Mouse (Mus musculus) kidney, postnatal 0 days (tissue): ENCODE measurements around the gene Rapgef5. TPM values are rescaled to one million over a fixed set of nuclear protein-coding genes. Genes with fewer than 3 reads are reported as not detected.
A peak's percentile ranks its signal among the peaks of the same experiment; 100 is the strongest.

ENCODE experiments used
- ATAC-seq: fragments of 200-750 bp; cut with Nextera tagmentation; replicated peaks from 2 replicates; pipeline ENCODE4 v1.8.0; 2017; ENCODE audit warnings: low read depth, moderate number of reproducible peaks, moderate TSS enrichment, moderate library complexity; ENCODE audit not compliant: low FRiP score
- DNase-seq: peaks from one replicate; pipeline ENCODE4 v3.0.0-alpha.2; 2016; ENCODE audit warnings: low spot score
- H3K27ac ChIP-seq: fragments of 300-500 bp; sonication (generic); 2 replicates; pipeline ENCODE4 v1.5.1; 2014; ENCODE audit warnings: mild to moderate bottlenecking
- H3K27me3 ChIP-seq: fragments of 300-500 bp; sonication (generic); 2 replicates; pipeline ENCODE4 v1.6.1; 2014; ENCODE audit warnings: low read length, mixed read lengths; ENCODE audit not compliant: insufficient read depth
- H3K36me3 ChIP-seq: fragments of 300-500 bp; sonication (generic); 2 replicates; pipeline ENCODE4 v1.6.1; 2014; ENCODE audit warnings: low read length, mixed read lengths; ENCODE audit not compliant: insufficient read depth
- H3K4me1 ChIP-seq: fragments of 300-500 bp; sonication (generic); replicated peaks from 2 replicates; pipeline ENCODE4 v1.6.1; 2014; ENCODE audit warnings: antibody characterized with exemption, low read length, mixed read lengths; ENCODE audit not compliant: insufficient read depth
- H3K4me2 ChIP-seq: fragments of 300-500 bp; sonication (generic); 2 replicates; pipeline ENCODE4 v1.6.1; 2014; ENCODE audit warnings: mild to moderate bottlenecking, low read length, moderate library complexity, mixed read lengths
- H3K4me3 ChIP-seq: fragments of 300-500 bp; sonication (generic); replicated peaks from 2 replicates; pipeline ENCODE4 v1.5.1; 2014; ENCODE audit warnings: low read depth, low read length
- H3K9ac ChIP-seq: fragments of 300-500 bp; sonication (generic); 2 replicates; pipeline ENCODE4 v1.6.1; 2014; ENCODE audit warnings: low read depth, low read length
- H3K9me3 ChIP-seq: fragments of 300-500 bp; sonication (generic); replicated peaks from 2 replicates; pipeline ENCODE4 v1.6.1; 2016; ENCODE audit warnings: low read length, inconsistent platforms, mixed read lengths
- CTCF ChIP-seq: IDR thresholded peaks from 2 replicates; pipeline ENCODE4 v1.5.1; 2016; ENCODE audit warnings: antibody characterized with exemption, low read depth, mild to moderate bottlenecking, moderate library complexity
- WGBS: fragments of 180-500 bp; shearing (Covaris S2); extraction: QIAGEN DNeasy Blood & Tissue Kit; methylation state at CpG from one replicate; pipeline ENCODE4 v1.1.7; 2014; 5-methylcytosine and 5-hydroxymethylcytosine counted together
- polyA plus RNA-seq: library from polyadenylated mRNA; unstranded; fragments of >200 nt; fragmentation: Nextera tagmentation; extraction: Ambion mirVana; gene quantifications from 2 replicates; pipeline ENCODE4 v1.2.1, GENCODE M21; 2015

Gene Rapgef5
- polyA plus RNA-seq, 1 experiment from 2014 or later, result 14.9 TPM

DNA sequence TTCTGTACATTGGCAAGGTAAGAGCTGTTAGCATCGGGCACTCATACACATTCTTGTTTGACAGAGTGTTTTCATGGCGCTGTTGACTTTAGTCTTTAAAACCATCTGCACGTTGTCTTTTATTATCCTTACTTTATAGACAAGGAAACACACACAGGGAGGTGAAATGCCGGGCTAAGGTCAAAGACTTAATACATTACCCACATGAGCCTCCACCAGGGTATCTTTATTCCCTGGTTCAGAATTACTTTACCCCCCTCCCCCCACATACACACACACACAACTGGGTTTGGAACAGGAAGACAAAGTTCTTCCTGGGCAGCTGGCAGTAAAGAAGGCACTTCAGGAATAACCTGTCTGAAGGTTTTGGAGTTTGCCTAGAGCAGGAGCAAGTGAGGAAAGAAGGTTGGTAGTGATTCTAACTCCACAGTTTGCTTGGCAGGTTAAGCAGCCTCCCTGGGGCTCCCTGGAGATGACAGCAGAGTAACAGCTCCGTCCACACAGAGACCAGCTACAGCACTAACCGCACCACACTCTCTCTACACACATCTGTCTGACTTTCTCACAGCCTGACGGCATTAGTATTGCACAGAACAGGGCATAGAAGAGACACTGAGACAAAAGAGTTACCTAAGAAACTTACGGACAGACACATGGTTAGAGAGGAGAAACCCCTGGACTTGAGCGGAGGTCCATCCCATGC, 8.2 kb downstream of the Rapgef5 start:
- no peak overlapping the region for H3K4me3 ChIP-seq
- no peak for ATAC-seq
- no peak for TF ChIP-seq CTCF

DNA sequence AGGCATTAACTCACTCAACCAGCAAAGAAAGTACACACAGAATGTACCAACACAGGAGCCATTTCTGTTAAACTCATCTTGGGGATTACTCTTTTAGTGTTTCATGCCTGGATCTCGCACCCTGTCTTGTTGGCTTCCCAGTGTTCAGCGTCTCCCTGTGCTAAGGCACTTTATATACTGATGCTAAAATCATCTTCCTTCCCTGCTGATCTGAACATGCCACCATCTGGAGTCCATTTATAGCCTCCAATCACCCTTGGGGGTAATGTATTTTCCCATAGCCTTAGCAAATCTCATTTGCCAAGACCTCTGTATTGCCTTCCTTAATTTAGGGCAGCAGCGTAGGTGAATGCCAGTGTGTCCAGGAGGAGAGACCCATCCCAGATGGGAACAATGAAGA, 11.6 kb downstream of the Rapgef5 start:
- no peaks in the 10 kb centered on the region for H3K4me1 ChIP-seq
- no peak for TF ChIP-seq CTCF
- H3K27me3 ChIP-seq, result no peaks in the 10 kb centered on the region
- no peak overlapping the region for H3K4me3 ChIP-seq
- WGBS, result 82% methylated on average over 3 of the region's 3 CpGs
- no peak overlapping the region for H3K9ac ChIP-seq
- no peaks in the 10 kb centered on the region for H3K36me3 ChIP-seq
- H3K9me3 ChIP-seq, result no peaks in the 10 kb centered on the region
- ATAC-seq (no peak), DNase-seq (no peak)
- no peak overlapping the region for H3K4me2 ChIP-seq
- H3K27ac ChIP-seq, result no peak overlapping the region

More for the DNA sequence above, 8.2 kb downstream of the Rapgef5 start:
- no peaks in the 10 kb centered on the region for H3K4me1 ChIP-seq
- H3K27me3 ChIP-seq, result no peaks in the 10 kb centered on the region
- no peak overlapping the region for H3K4me2 ChIP-seq
- no peaks in the 10 kb centered on the region for H3K9me3 ChIP-seq
- no peak overlapping the region for H3K9ac ChIP-seq
- DNase-seq, result no peak
- no peak overlapping the region for H3K27ac ChIP-seq
- WGBS, result 53% methylated on average over 9 of the region's 9 CpGs
- H3K36me3 ChIP-seq, result no peaks in the 10 kb centered on the region

DNA sequence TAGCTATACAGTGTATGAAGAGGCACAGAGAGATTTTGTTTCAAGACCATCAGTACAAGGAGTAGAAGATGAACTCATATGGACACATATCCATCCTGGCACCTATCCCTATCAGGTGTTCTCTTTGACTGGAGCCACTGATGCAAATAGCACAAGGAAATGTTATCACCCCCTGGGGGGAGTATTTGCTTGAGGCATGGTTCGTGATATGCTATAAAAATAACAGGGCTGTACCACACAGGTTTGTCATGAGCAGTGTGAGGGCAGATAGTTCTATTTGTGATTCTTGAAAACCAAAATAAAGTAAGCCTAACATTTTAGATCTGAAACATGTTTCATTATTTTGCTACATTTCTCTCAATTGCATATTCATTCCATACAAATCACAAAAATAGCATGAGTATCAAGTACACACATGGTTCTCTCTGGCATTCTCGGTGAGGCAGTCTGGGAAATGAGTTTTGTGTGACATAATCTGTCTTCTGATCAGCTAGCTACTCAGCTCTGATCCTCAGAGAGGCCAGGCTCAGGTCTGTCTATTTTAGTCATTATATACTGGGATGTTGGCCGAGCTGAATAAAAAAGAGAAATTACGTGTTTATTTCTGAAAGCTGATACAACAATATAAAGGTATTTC, 12.3 kb downstream of the Rapgef5 start:
- Histone ChIP-seq H3K9ac (no peak overlapping the region), H3K4me1 (no peaks in the 10 kb centered on the region), H3K27me3 (no peaks in the 10 kb centered on the region), H3K27ac (no peak overlapping the region), H3K36me3 (no peaks in the 10 kb centered on the region), H3K4me2 (no peak overlapping the region), H3K4me3 (no peak overlapping the region), H3K9me3 (no peaks in the 10 kb centered on the region)
- no peak for TF ChIP-seq CTCF
- WGBS, result 73% methylated on average over 4 of the region's 4 CpGs
- DNase-seq (no peak), ATAC-seq (no peak)

DNA sequence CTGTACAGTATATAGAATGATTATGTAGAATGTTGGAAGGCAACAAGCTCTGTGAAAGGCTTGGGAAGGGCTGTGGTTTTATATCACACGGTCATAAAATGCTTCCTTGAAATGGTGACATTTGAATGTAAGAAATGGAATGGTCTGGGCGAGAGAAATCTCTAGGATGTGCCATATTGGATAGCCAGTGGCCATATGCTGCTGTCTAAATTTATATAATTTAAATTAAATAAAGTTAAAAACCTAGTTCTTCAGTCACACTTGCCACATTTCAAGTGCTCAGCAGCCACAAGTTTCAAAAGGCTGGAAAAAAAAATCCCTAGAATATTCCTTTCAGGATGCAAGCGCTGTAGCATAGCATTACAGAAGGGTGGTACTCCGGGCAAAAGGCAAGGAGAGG, 14.8 kb downstream of the Rapgef5 start:
- 88% methylated on average over 4 of the region's 4 CpGs for WGBS
- no peak for TF ChIP-seq CTCF
- H3K4me3 ChIP-seq, result no peak overlapping the region
- DNase-seq, result no peak
- ATAC-seq, result no peak
- no peaks in the 10 kb centered on the region for H3K27me3 ChIP-seq
- H3K27ac ChIP-seq, result no peak overlapping the region
- H3K9me3 ChIP-seq, result no peaks in the 10 kb centered on the region
- no peak overlapping the region for H3K9ac ChIP-seq
- H3K4me2 ChIP-seq, result no peak overlapping the region
- H3K36me3 ChIP-seq, result no peaks in the 10 kb centered on the region
- no peaks in the 10 kb centered on the region for H3K4me1 ChIP-seq

DNA sequence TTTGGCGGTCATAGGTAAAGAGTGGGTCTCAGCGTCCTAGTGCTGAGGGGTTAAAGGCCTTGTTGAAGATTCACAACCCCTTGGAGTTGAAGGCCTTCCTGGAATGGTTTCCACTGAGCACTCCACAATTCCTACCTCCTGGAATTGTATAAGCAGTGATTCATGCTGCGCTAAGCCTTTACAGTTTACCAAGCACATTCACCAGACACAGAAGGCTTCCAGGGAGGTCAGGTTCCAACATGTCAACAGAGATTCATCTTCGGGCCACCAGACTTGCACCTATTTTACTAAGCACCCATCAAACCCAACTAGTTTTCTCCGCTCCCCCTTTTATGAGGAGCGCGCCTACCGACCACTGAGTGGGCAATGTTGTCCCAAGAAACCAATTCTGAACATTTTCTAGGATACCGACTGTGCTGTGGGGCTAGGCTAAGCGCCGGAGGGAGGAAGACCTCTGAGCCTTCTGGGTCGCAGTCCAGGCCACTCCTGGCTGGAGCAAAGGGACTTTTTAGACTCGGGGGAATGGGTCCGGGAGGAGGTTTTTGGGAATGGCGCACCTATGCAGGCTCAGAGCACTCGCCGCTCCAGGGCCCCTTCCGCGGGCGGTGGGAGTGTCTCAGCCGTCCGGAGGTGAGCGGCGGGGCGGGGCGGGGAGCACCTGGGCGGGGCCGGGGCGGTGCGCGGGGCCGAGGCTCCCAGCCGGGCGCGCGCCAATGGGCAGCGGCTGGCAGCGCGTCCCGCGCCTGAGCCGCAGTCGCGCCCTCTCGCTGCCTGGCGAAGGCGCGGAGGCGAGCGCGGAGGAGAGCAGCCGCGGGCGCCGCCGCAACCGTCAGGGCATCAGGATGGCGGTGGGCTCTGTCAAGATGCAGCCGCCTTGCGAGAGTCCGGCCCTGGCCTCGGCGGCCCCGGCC, 17.2 kb downstream of the Rapgef5 start:
- no peaks in the 10 kb centered on the region for H3K36me3 ChIP-seq
- H3K27me3 ChIP-seq, result no peaks in the 10 kb centered on the region
- TF ChIP-seq CTCF, result peak; percentile 25; the same call in 1 of the 2 replicates
- WGBS, result 8% methylated on average over 33 of the region's 64 CpGs
- peak overlapping the region; percentile 69 for H3K9ac ChIP-seq
- peak overlapping the region; percentile 93 for H3K4me2 ChIP-seq
- H3K4me3 ChIP-seq, result peak overlapping the region; percentile 58
- peak overlapping the region; percentile 60; the same call in 1 of the 2 replicates for H3K27ac ChIP-seq
- ATAC-seq, result peak; percentile 90
- H3K9me3 ChIP-seq, result no peaks in the 10 kb centered on the region
- no peaks in the 10 kb centered on the region for H3K4me1 ChIP-seq
- peak; percentile 46 for DNase-seq
